Mouse (Mus musculus) forebrain, embryonic 14.5 days (tissue): Measurements from ENCODE around the gene Rnf185. TPM values are rescaled to one million over a fixed set of nuclear protein-coding genes. Genes with fewer than 3 reads are reported as not detected.

ENCODE experiments used
- ATAC-seq: fragments of 200-750 bp; cut with Nextera tagmentation; 2 replicates; pipeline ENCODE4 v1.8.0; 2017; ENCODE audit warnings: mild to moderate bottlenecking, moderate library complexity
- DNase-seq: peaks from one replicate; pipeline ENCODE4 v3.0.0-alpha.2; 2015; ENCODE audit warnings: low spot score
- H3K27ac ChIP-seq: fragments of 300-500 bp; sonication (generic); 2 replicates; pipeline ENCODE4 v1.5.1; 2014; ENCODE audit warnings: low read depth, mild to moderate bottlenecking, control low read depth, low read length, moderate library complexity
- H3K27me3 ChIP-seq: fragments of 300-500 bp; sonication (generic); replicated peaks from 2 replicates; pipeline ENCODE4 v1.6.1; 2014; ENCODE audit warnings: low read length, control low read depth, mixed read lengths; ENCODE audit not compliant: control insufficient read depth, insufficient read depth
- H3K36me3 ChIP-seq: fragments of 300-500 bp; sonication (generic); 2 replicates; pipeline ENCODE4 v1.6.1; 2014; ENCODE audit warnings: low read length, control low read depth; ENCODE audit not compliant: control insufficient read depth, insufficient read depth
- H3K4me1 ChIP-seq: fragments of 300-500 bp; sonication (generic); 2 replicates; pipeline ENCODE4 v1.6.1; 2014; ENCODE audit warnings: antibody characterized with exemption, low read length, control low read depth; ENCODE audit not compliant: control insufficient read depth, insufficient read depth
- H3K4me2 ChIP-seq: fragments of 300-500 bp; sonication (generic); 2 replicates; pipeline ENCODE4 v1.6.1; 2014; ENCODE audit warnings: mild to moderate bottlenecking, control low read depth, low read length
- H3K4me3 ChIP-seq: fragments of 300-500 bp; sonication (generic); 2 replicates; pipeline ENCODE4 v1.5.1; 2014; ENCODE audit warnings: low read depth, low read length, control low read depth
- H3K9ac ChIP-seq: fragments of 300-500 bp; sonication (generic); 2 replicates; pipeline ENCODE4 v1.6.1; 2014; ENCODE audit warnings: mild to moderate bottlenecking, low read length, control low read depth, moderate library complexity
- H3K9me3 ChIP-seq: fragments of 300-500 bp; sonication (generic); replicated peaks from 2 replicates; pipeline ENCODE4 v1.6.1; 2016; ENCODE audit warnings: low read length, control low read depth, mixed read lengths; ENCODE audit not compliant: control insufficient read depth
- WGBS: fragments of 180-500 bp; shearing (Covaris S2); extraction: QIAGEN DNeasy Blood & Tissue Kit; methylation state at CpG from one replicate; pipeline ENCODE4 v1.1.7; 2014; 5-methylcytosine and 5-hydroxymethylcytosine counted together
- polyA plus RNA-seq: library from polyadenylated mRNA; unstranded; fragments of >200 nt; fragmentation: Nextera tagmentation; extraction: Ambion mirVana; gene quantifications from 2 replicates; pipeline ENCODE4 v1.2.1, GENCODE M21; 2014

Rnf185 gene
- polyA plus RNA-seq, 1 experiment from 2014 or later = 56.2 TPM

GRCm38 (mm10) chr11:3433809-3434208 lies 18.4 kb downstream of the Rnf185 start:
- 77% methylated on average over 4 of the region's 4 CpGs for WGBS

DNA sequence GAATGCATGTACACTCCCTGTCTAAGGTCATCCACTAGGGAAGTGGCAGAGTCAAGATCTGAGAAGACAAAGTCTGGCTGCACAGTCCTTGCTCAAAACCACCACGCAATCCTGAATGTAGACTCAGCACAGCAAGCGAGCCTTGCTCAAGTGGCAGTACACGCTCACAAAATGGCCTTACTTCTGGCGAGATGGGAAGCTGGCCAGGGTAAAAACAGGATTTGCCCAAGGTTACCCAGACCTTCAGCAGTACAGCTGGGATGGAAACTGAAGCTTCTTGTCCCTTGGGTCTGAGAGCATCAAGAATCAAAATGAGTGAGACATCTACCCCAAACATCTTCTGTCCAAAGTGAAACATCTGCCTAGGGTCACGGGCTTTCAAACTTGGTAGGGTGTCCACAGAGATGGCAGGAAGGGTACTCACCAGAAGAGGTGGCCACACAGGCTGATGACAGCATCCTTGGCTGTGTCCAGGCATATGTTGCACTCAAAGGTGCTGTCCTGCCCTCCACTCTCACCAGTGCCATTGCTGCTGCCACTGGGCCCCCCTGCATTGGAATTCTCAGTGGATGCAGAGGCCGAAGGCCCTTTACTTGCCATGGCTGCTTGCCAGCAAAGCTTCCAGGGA lies 20.1 kb downstream of the Rnf185 start:
- H3K4me2 ChIP-seq = no peak overlapping the region
- WGBS = 93% methylated on average over 6 of the region's 6 CpGs
- no peaks in the 10 kb centered on the region for H3K9me3 ChIP-seq
- no peak overlapping the region for H3K9ac ChIP-seq
- no peak for DNase-seq
- 0 out of 2 replicates have a peak, but pooled peaks cover 2% of the 10 kb centered on the region for H3K36me3 ChIP-seq
- H3K4me1 ChIP-seq = no peaks in the 10 kb centered on the region
- no peak overlapping the region for H3K4me3 ChIP-seq
- no peak for ATAC-seq
- no peak overlapping the region for H3K27ac ChIP-seq
- H3K27me3 ChIP-seq = no peaks in the 10 kb centered on the region

More at GRCm38 (mm10) chr11:3433809-3434208, 18.4 kb downstream of the Rnf185 start:
- Histone ChIP-seq H3K27me3 (no peaks in the 10 kb centered on the region), H3K9ac (no peak overlapping the region), H3K4me1 (no peaks in the 10 kb centered on the region), H3K36me3 (0 out of 2 replicates have a peak, but pooled peaks cover 2% of the 10 kb centered on the region), H3K27ac (no peak overlapping the region), H3K4me2 (no peak overlapping the region), H3K4me3 (no peak overlapping the region), H3K9me3 (no peaks in the 10 kb centered on the region)
- no peak for ATAC-seq
- DNase-seq = no peak

DNA sequence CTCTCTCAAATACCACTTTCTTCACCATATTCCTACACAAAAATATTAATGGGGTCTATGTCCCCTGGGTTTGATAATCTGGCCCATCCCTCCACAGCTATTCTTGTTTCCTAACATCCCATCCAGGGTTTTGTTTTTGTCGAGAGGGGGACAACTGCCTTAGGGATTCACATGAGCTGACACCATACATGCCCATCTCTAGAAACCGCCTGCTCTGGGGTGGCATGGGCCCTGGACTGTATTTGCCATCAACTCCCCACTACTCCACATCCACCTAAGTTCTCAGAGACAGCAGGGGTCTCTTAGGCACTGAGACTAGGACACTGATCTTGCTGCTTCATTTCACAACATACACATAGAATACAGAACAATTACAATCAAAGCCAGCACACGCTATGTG lies 20.6 kb downstream of the Rnf185 start:
- H3K4me2 ChIP-seq = no peak overlapping the region
- H3K36me3 ChIP-seq = peaks cover 3% of the 10 kb centered on the region; the same call in 1 of the 2 replicates
- no peak for ATAC-seq
- DNase-seq = no peak
- no peak overlapping the region for H3K4me3 ChIP-seq
- WGBS = 85% methylated on average over 3 of the region's 3 CpGs
- no peaks in the 10 kb centered on the region for H3K27me3 ChIP-seq
- no peak overlapping the region for H3K9ac ChIP-seq
- H3K4me1 ChIP-seq = no peaks in the 10 kb centered on the region
- no peak overlapping the region for H3K27ac ChIP-seq
- no peaks in the 10 kb centered on the region for H3K9me3 ChIP-seq

- H3K9ac ChIP-seq = no peak overlapping the region
- no peak for ATAC-seq
Measured at GRCm38 (mm10) chr11:3428632-3429031, 23.5 kb downstream of the Rnf185 start.

DNA sequence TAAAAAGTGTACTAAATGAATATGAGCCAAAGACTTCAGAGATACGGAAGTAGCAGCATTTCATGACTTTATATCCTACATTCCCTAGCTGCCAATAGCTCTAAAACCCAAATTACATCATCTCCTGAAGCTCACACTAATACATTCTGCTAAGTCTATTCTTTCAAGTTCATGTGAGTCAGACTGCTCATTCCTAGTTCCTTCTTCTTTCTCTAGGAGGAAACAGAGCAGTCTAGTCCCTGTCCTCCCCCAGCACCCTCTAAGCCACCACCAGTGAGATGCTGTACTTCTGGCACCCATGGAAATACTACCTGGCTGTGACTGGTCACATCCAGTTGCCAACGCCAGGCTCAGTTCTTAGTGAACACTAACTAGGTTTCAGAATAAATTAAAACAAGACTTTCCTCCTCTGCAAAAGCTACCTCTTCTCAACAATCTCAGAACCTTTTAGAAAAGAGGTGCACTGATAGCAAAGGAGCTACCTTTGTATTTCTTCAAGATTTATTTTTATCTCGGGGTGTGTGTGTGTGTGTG lies 24.4 kb downstream of the Rnf185 start:
- Histone ChIP-seq H3K27ac (no peak overlapping the region), H3K4me3 (no peak overlapping the region), H3K4me1 (no peaks in the 10 kb centered on the region), H3K36me3 (peaks cover 35% of the 10 kb centered on the region), H3K27me3 (no peaks in the 10 kb centered on the region), H3K9me3 (0 out of 2 replicates have a peak, but pooled peaks cover 2% of the 10 kb centered on the region), H3K4me2 (no peak overlapping the region), H3K9ac (no peak overlapping the region)
- WGBS = 85% methylated on average over 3 of the region's 3 CpGs
- no peak for DNase-seq
- no peak for ATAC-seq

More at GRCm38 (mm10) chr11:3428632-3429031, 23.5 kb downstream of the Rnf185 start:
- 86% methylated on average over 7 of the region's 7 CpGs for WGBS
- DNase-seq = no peak
- Histone ChIP-seq H3K36me3 (peaks cover 28% of the 10 kb centered on the region), H3K27me3 (no peaks in the 10 kb centered on the region), H3K9me3 (no peaks in the 10 kb centered on the region), H3K27ac (no peak overlapping the region), H3K4me2 (no peak overlapping the region), H3K4me1 (no peaks in the 10 kb centered on the region), H3K4me3 (no peak overlapping the region)

- H3K36me3 ChIP-seq = peaks cover 59% of the 10 kb centered on the region
- WGBS = 87% methylated on average over 4 of the region's 4 CpGs
- no peak overlapping the region for H3K9ac ChIP-seq
- DNase-seq (no peak), ATAC-seq (no peak)
- no peak overlapping the region for H3K4me3 ChIP-seq
- H3K27ac ChIP-seq = no peak overlapping the region
- no peaks in the 10 kb centered on the region for H3K4me1 ChIP-seq
- H3K9me3 ChIP-seq = 0 out of 2 replicates have a peak, but pooled peaks cover 2% of the 10 kb centered on the region
- H3K4me2 ChIP-seq = no peak overlapping the region
- no peaks in the 10 kb centered on the region for H3K27me3 ChIP-seq
Measured at GRCm38 (mm10) chr11:3422242-3422641, 29.9 kb downstream of the Rnf185 start.

GRCm38 (mm10) chr11:3418741-3419140 lies 33.4 kb downstream of the Rnf185 start:
- Histone ChIP-seq H3K27me3 (no peaks in the 10 kb centered on the region), H3K36me3 (peaks cover 54% of the 10 kb centered on the region), H3K4me3 (no peak overlapping the region), H3K9me3 (0 out of 2 replicates have a peak, but pooled peaks cover 2% of the 10 kb centered on the region), H3K4me1 (no peaks in the 10 kb centered on the region), H3K27ac (no peak overlapping the region), H3K9ac (no peak overlapping the region), H3K4me2 (no peak overlapping the region)
- DNase-seq (no peak), ATAC-seq (no peak)
- 90% methylated on average over 4 of the region's 4 CpGs for WGBS

DNA sequence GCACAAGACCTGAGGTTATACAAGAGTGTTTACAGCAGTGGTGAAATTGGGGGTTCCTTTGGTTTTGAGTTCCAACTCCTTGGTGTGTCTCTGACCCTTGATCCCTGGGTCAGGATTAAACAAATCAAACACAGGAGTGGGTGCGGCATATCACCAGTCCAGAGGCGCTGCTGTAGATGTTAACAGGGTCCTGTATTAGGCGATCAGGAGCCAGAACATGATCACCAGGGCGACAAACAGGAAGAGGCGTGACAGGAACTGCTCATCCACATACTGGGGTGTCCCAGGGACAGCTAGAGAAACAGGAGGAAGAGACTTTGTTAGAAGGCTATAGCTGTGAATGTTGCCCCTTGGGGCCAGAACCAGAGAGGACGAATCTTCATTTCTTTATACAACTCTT lies 34.4 kb downstream of the Rnf185 start:
- H3K36me3 ChIP-seq = peaks cover 46% of the 10 kb centered on the region
- ATAC-seq (no peak), DNase-seq (no peak)
- no peaks in the 10 kb centered on the region for H3K27me3 ChIP-seq
- no peak overlapping the region for H3K9ac ChIP-seq
- no peaks in the 10 kb centered on the region for H3K9me3 ChIP-seq
- H3K4me2 ChIP-seq = no peak overlapping the region
- 87% methylated on average over 6 of the region's 6 CpGs for WGBS
- H3K27ac ChIP-seq = no peak overlapping the region
- H3K4me3 ChIP-seq = no peak overlapping the region
- H3K4me1 ChIP-seq = no peaks in the 10 kb centered on the region

- no peak overlapping the region for H3K27ac ChIP-seq
- H3K36me3 ChIP-seq = peaks cover 43% of the 10 kb centered on the region
- no peaks in the 10 kb centered on the region for H3K9me3 ChIP-seq
- H3K4me1 ChIP-seq = no peaks in the 10 kb centered on the region
- H3K4me2 ChIP-seq = no peak overlapping the region
- no peaks in the 10 kb centered on the region for H3K27me3 ChIP-seq
- ATAC-seq (no peak), DNase-seq (no peak)
- no peak overlapping the region for H3K4me3 ChIP-seq
- 88% methylated on average over 3 of the region's 3 CpGs for whole genome bisulfite sequencing
- H3K9ac ChIP-seq = no peak overlapping the region
Measured at GRCm38 (mm10) chr11:3416399-3416798, 35.8 kb downstream of the Rnf185 start.
